Mouse (Mus musculus) liver, adult 2 months (tissue): ENCODE data around the gene Klhl29.

Experiments
- CTCF ChIP-seq: fragments of 200-500 bp; IDR thresholded peaks from 2 replicates; pipeline ENCODE4 v1.5.1; 2011; ENCODE audit warnings: low read depth, low read length, control low read depth
- POLR2A ChIP-seq: fragments of 200-500 bp; IDR thresholded peaks from 2 replicates; pipeline ENCODE4 v1.6.1; 2011; ENCODE audit warnings: low read length, control low read depth; ENCODE audit not compliant: insufficient read depth; ENCODE audit errors: extremely low read depth

GRCm38 (mm10) chr12:5142776-5143175 is 232.7 kb downstream of the Klhl29 start:
- TF ChIP-seq CTCF (peak; percentile 69), POLR2A (no peak)
